Mouse (Mus musculus) heart, adult 2 months (tissue): ENCODE results near the gene Hmx2.

Source experiments
- CTCF ChIP-seq: fragments of 200-600 bp; IDR thresholded peaks from 2 replicates; pipeline ENCODE4 v1.8.1; 2022; ENCODE audit warnings: antibody characterized with exemption, mild to moderate bottlenecking, moderate library complexity
- EP300 ChIP-seq: fragments of 200-500 bp; IDR thresholded peaks from 2 replicates; pipeline ENCODE4 v1.6.1; 2011; ENCODE audit warnings: low read depth, low read length, control low read depth; ENCODE audit not compliant: insufficient read depth
- POLR2A ChIP-seq: fragments of 200-500 bp; IDR thresholded peaks from 2 replicates; pipeline ENCODE4 v1.6.1; 2011; ENCODE audit warnings: mild to moderate bottlenecking, low read depth, low read length, control low read depth; ENCODE audit not compliant: insufficient read depth

GRCm38 (mm10) chr7:131556116-131556515 lies 7.5 kb downstream of the Hmx2 start:
- TF ChIP-seq EP300 (no peak), CTCF (no peak), POLR2A (no peak)
